Mouse (Mus musculus) ES-Bruce4 (cell line): Measurements from ENCODE around the gene Cntnap5c.

Experiments
- CTCF ChIP-seq: IDR thresholded peaks from one replicate; pipeline ENCODE4 v1.8.1; 2011; ENCODE audit warnings: low read depth, low read length
- POLR2A ChIP-seq: IDR thresholded peaks from one replicate; pipeline ENCODE4 v1.8.1; 2011; ENCODE audit warnings: low read length; ENCODE audit not compliant: insufficient read depth

GRCm38 (mm10) chr17:58356224-58356623, 586.9 kb downstream of the Cntnap5c start:
- TF ChIP-seq POLR2A (no peak), CTCF (no peak)
